Mouse (Mus musculus): ENCODE data around the gene Klrb1. TPM values are rescaled to one million over a fixed set of nuclear protein-coding genes. Genes with fewer than 3 reads are reported as not detected.
"Not testable (repeated sequence)": the region's sequence is repeated elsewhere in the genome, so short reads cannot be mapped to it uniquely, and the experiment has no call there.

Gene Klrb1
- total RNA-seq (2021) (not detected), polyA plus RNA-seq (2012; rRNA removed) (not detected in 2 replicates)
- long read RNA-seq = 0 reads

DNA sequence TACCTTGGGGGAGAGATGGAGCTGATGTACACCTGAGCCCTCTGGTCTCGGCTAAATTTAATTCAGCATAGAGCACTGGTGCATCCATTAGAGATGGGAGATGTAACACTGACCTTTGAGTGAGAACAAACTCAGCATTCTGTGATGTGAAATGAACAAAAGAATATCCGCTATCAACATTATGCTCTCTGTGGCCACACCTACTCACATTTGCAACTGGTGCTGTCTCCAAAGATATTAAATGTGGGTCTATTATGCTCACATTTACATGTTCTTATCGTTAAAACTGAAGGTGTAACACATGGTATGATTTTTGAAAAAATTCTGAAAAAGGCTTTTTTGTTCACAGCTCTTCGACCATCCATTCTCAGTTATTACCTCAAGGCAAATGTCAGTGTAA, at the start of gene Klrb1:
Gene Klrb1, minus strand, starts transcription at position 101 of the 400 bp plus-strand sequence.
- H3K27ac ChIP-seq = no peak within 1 kb of the TSS
- no peaks in the 10 kb centered on the region for H3K4me1 ChIP-seq (ENCODE audit: control insufficient read depth, insufficient read depth, low read length)
- no peak for TF ChIP-seq POLR2A (IDR thresholded peaks at IDR 0.05; ENCODE audit: insufficient read depth, low read depth, low read length)
- TF ChIP-seq CTCF (IDR thresholded peaks at IDR 0.05) = no peak
- TF ChIP-seq EP300 (IDR thresholded peaks at IDR 0.05; ENCODE audit: insufficient read depth, low read depth, low read length) = no peak
- no peak within 1 kb of the TSS for H3K4me3 ChIP-seq
- H3K9ac ChIP-seq (ENCODE audit: low read depth, low read length) = no peak within 1 kb of the TSS
- no peaks in the 10 kb centered on the region for H3K27me3 ChIP-seq (ENCODE audit: control insufficient read depth, insufficient read depth, low read length)
- 81% methylated on average over 4 of the region's 4 CpGs for WGBS
- no peaks in the 10 kb centered on the region for H3K36me3 ChIP-seq (ENCODE audit: control insufficient read depth, insufficient read depth, low read length)
- no peaks in the 10 kb centered on the region for H3K79me2 ChIP-seq (replicated peaks; ENCODE audit: control insufficient read depth, insufficient read depth, low read length)
- intact Hi-C loops (cut with DNase I) = no loop called here
- DNase-seq = no peak

DNA sequence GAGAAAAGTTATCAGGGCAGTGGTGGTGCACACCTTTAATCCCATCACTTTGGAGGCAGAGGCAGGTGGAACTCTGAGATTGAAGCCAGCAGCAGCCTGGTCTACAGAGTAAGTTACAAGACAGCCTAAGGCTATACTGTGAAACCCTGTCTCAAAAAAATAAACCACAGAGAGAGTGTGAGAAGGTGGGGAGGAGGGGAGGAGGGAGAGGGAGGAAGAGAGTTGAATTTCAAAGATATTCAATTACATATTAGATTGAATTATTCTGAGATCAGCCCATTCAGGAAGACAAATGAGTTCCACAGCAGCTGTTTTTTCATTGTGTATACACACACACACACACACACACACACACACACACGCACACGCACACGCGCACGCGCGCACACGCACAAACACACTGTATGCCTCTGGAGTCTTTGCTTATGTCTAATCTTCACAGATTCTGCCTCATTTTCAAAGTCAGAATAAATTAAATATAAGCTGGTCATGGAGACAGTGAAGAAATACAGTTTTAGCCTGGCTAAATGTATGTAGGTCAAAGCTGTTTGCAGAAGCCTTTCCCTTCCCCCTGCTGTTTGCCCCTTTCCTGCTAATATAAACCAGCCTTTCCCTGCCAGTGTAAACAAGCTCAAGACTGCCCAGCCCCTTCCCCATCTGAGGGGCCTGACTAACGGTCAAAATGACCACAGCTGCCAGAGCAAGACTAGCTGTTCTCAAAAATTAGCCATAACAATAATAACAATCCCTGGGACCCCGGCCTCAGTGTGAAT, 46.8 kb upstream of the Klrb1 start:
- intact Hi-C loops (cut with DNase I) = no loop called here
- H3K9ac ChIP-seq (ENCODE audit: low read depth, low read length) = no peak overlapping the region
- H3K36me3 ChIP-seq (ENCODE audit: control insufficient read depth, insufficient read depth, low read length) = no peaks in the 10 kb centered on the region
- no peak overlapping the region for H3K4me3 ChIP-seq
- 83% methylated on average over 10 of the region's 10 CpGs for WGBS
- H3K79me2 ChIP-seq (replicated peaks; ENCODE audit: control insufficient read depth, insufficient read depth, low read length) = no peaks in the 10 kb centered on the region
- no peak overlapping the region for H3K27ac ChIP-seq
- DNase-seq = no peak
- H3K27me3 ChIP-seq (ENCODE audit: control insufficient read depth, insufficient read depth, low read length) = no peaks in the 10 kb centered on the region
- H3K4me1 ChIP-seq (ENCODE audit: control insufficient read depth, insufficient read depth, low read length) = peaks cover under 1% of the 10 kb centered on the region; the same call in 1 of the 2 replicates
- TF ChIP-seq CTCF (IDR thresholded peaks at IDR 0.05) (no peak), POLR2A (IDR thresholded peaks at IDR 0.05; ENCODE audit: insufficient read depth, low read depth, low read length) (no peak), EP300 (IDR thresholded peaks at IDR 0.05; ENCODE audit: insufficient read depth, low read depth, low read length) (no peak)

DNA sequence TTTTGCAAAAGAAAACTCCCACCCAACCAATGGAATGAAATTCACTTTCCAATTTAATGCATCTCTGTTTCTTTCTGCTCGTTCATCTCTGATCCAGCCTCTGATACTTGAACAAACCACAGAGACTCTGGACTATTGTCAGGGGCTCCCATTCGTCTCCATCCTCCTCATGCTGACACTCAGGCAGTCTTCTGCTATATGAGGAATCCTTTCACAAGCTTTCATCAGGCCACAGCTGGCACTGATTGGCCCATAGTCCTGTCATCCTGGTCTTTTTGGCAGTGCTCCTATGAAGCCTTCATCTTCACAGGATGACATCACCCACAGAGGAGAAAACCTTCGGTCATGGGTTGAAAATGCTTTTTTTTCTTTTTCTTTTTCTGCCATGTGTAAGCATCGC, 45.2 kb upstream of the Klrb1 start:
- H3K9ac ChIP-seq (ENCODE audit: low read depth, low read length) = no peak overlapping the region
- H3K27ac ChIP-seq = no peak overlapping the region
- H3K4me3 ChIP-seq = no peak overlapping the region
- peaks cover 3% of the 10 kb centered on the region; the same call in 1 of the 2 replicates for H3K4me1 ChIP-seq (ENCODE audit: control insufficient read depth, insufficient read depth, low read length)
- no peaks in the 10 kb centered on the region for H3K79me2 ChIP-seq (replicated peaks; ENCODE audit: control insufficient read depth, insufficient read depth, low read length)
- no peaks in the 10 kb centered on the region for H3K36me3 ChIP-seq (ENCODE audit: control insufficient read depth, insufficient read depth, low read length)
- no peaks in the 10 kb centered on the region for H3K27me3 ChIP-seq (ENCODE audit: control insufficient read depth, insufficient read depth, low read length)
- TF ChIP-seq POLR2A (IDR thresholded peaks at IDR 0.05; ENCODE audit: insufficient read depth, low read depth, low read length) (no peak), CTCF (IDR thresholded peaks at IDR 0.05) (no peak), EP300 (IDR thresholded peaks at IDR 0.05; ENCODE audit: insufficient read depth, low read depth, low read length) (no peak)
- intact Hi-C loops (cut with DNase I) = no loop called here
- 72% methylated on average over 4 of the region's 4 CpGs for WGBS
- no peak for DNase-seq

DNA sequence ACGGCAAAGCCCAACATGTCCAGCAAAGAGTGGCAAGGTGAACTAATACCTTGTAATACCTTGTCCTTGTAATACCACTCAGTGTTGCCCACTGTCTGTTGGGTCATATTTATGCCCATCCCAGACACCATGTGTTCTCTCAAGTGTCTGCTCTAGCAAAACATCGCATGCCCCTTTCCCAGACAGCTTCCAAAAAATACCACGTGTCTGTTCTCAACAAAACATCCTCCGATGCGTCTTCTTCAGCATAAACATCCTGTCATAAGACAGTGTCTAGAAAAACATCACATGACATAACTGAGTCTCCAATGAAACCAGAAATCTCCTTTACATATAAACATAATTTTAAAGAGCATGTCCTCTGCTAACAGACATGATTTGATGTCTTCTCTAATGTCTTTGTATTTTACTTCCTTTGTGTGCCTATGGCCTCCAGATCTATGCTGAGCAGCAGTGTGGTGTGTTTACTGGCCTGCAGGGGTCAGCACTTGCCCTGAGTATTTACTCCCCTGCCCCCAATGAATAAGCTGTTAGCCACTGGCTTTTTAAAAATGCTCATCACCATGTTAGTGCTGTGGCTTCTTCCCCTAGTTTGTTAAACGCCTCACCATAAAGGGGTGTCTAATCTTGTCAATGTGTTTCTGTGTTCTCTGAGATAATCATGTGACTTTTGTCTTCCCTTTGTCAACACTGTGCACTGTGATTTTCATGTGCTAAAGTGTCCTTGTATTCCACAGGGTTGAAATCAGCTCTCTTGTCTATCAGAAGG, 43.8 kb upstream of the Klrb1 start:
- intact Hi-C loops (cut with DNase I); H3K9ac ChIP-seq (ENCODE audit: low read depth, low read length); H3K4me3 ChIP-seq; H3K27ac ChIP-seq; H3K4me1 ChIP-seq (ENCODE audit: control insufficient read depth, insufficient read depth, low read length); H3K36me3 ChIP-seq (ENCODE audit: control insufficient read depth, insufficient read depth, low read length); H3K79me2 ChIP-seq (replicated peaks; ENCODE audit: control insufficient read depth, insufficient read depth, low read length); H3K27me3 ChIP-seq (ENCODE audit: control insufficient read depth, insufficient read depth, low read length): not testable (repeated sequence)
- TF ChIP-seq CTCF (IDR thresholded peaks at IDR 0.05) = peak; percentile 71
- WGBS = 62% methylated on average over 6 of the region's 6 CpGs
- peak; percentile 49 to 61 for DNase-seq

DNA sequence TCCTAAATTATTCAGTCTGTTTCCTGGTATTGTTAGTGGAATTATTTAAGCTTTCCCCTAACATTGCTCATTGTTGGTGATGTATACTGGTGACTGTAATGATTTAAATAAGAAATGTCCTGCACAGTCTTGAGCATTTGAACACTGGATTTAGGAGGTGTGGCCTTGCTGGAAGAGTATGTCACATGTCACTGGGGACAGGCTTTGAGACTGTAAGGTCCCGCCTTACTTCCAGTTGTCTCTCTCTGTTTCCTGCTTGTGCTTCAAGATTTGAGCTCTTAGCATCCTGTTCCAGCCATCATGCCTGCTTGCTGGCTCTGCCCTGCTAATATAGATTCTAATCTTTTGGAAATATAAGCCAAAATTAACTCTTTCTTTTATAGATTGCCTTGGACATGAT, 42.4 kb upstream of the Klrb1 start:
- Histone ChIP-seq H3K9ac (ENCODE audit: low read depth, low read length) (no peak overlapping the region), H3K27me3 (ENCODE audit: control insufficient read depth, insufficient read depth, low read length) (no peaks in the 10 kb centered on the region), H3K36me3 (ENCODE audit: control insufficient read depth, insufficient read depth, low read length) (no peaks in the 10 kb centered on the region), H3K4me3 (no peak overlapping the region), H3K27ac (no peak overlapping the region), H3K79me2 (replicated peaks; ENCODE audit: control insufficient read depth, insufficient read depth, low read length) (no peaks in the 10 kb centered on the region), H3K4me1 (ENCODE audit: control insufficient read depth, insufficient read depth, low read length) (peaks cover 3% of the 10 kb centered on the region; the same call in 1 of the 2 replicates)
- 47% methylated on average over 1 of the region's 1 CpGs for WGBS
- intact Hi-C loops (cut with DNase I) = loop anchor here (2.0 kb wide), 1 partner anchor 38 kb away; no protein-coding TSS in a partner anchor
- TF ChIP-seq EP300 (IDR thresholded peaks at IDR 0.05; ENCODE audit: insufficient read depth, low read depth, low read length) (no peak), CTCF (IDR thresholded peaks at IDR 0.05) (no peak), POLR2A (IDR thresholded peaks at IDR 0.05; ENCODE audit: insufficient read depth, low read depth, low read length) (no peak)
- no peak for DNase-seq

DNA sequence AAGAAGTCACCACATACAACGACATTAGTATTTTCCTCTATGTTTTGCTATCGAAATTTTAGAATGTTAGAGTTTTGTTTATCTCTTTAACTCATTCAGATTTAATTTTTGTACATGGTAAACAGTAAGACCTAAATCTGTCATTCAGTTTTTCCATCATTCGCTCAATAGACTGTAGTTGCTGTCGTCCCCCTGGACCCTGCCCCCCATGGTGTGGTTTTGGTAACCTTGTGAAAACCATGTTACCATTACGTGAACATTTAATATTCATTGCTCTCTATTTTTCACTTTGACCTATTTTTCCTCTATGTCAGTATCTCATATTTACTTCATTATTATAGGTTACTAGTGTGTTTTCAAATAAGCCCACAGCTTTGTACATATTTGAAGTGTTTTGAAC, 41.7 kb upstream of the Klrb1 start:
- H3K79me2 ChIP-seq (replicated peaks; ENCODE audit: control insufficient read depth, insufficient read depth, low read length) = no peaks in the 10 kb centered on the region
- DNase-seq = no peak
- H3K9ac ChIP-seq (ENCODE audit: low read depth, low read length) = no peak overlapping the region
- H3K4me3 ChIP-seq = peak overlapping the region; percentile 36
- 22% methylated on average over 5 of the region's 5 CpGs for WGBS
- H3K27me3 ChIP-seq (ENCODE audit: control insufficient read depth, insufficient read depth, low read length) = no peaks in the 10 kb centered on the region
- peaks cover 3% of the 10 kb centered on the region; the same call in 1 of the 2 replicates for H3K4me1 ChIP-seq (ENCODE audit: control insufficient read depth, insufficient read depth, low read length)
- intact Hi-C loops (cut with DNase I) = loop anchor here (1.0 to 2.0 kb wide), 2 partner anchors 38 to 74 kb away; no protein-coding TSS in a partner anchor
- TF ChIP-seq POLR2A (IDR thresholded peaks at IDR 0.05; ENCODE audit: insufficient read depth, low read depth, low read length) (no peak), EP300 (IDR thresholded peaks at IDR 0.05; ENCODE audit: insufficient read depth, low read depth, low read length) (no peak), CTCF (IDR thresholded peaks at IDR 0.05) (no peak)
- peak overlapping the region; percentile 53 for H3K27ac ChIP-seq
- H3K36me3 ChIP-seq (ENCODE audit: control insufficient read depth, insufficient read depth, low read length) = no peaks in the 10 kb centered on the region
